In genomic region chr9:47700021-47700420, GRCm38 (mm10) we compare ENCODE assay signal across 22 mouse cellular contexts.
DNase-seq lines count a peak whose midpoint lies in the region; ATAC-seq lines count a peak whose summit lies in the region.
"Had no signal": no experiment of that assay in that cellular context is flagged by ENCODE, and none has a peak within 500 bp of the region (broad histone marks: within the 10 kb centered on the region; RNA-seq: fewer than 3 reads in every experiment).

No protein-coding gene starts in this region.

- no peak overlapping the region for H3K4me3 ChIP-seq in forebrain, embryonic 12.5 days (replicated peaks)
- no peak overlapping the region for H3K4me3 ChIP-seq in forebrain, embryonic 16.5 days (replicated peaks; ENCODE audit: low read length)

- H3K9me3 ChIP-seq in forebrain, embryonic 12.5 days, result no peaks in the 10 kb centered on the region
- H3K9me3 ChIP-seq in forebrain, embryonic 16.5 days (ENCODE audit: control insufficient read depth, low read length), result no peaks in the 10 kb centered on the region

- peak; percentile 63 for DNase-seq in retina, postnatal 1 day
- DNase-seq in retina, embryonic 14.5 days (ENCODE audit: low spot score), result no peak
- DNase-seq in Muller cell, postnatal 12 days (ENCODE audit: inconsistent ontology term), result peak; percentile 77
- DNase-seq in layer of hippocampus, adult 9-11 months, result no peak
- DNase-seq: adrenal gland, adult 2 months; adrenal gland, adult 8-10 months; adrenal gland, postnatal 10 days; adrenal gland, postnatal 14 days; adrenal gland, postnatal 25 days; adrenal gland, postnatal 36 days; B cell, adult 2 months; cerebellum, adult 11 months; cerebellum, adult 11-12 months; cerebellum, adult 18-20 months; cerebellum, adult 2 months had no signal

- H3K9ac ChIP-seq in forebrain, embryonic 12.5 days, result no peak overlapping the region
- no peak overlapping the region for H3K9ac ChIP-seq in forebrain, embryonic 16.5 days (replicated peaks; ENCODE audit: low read depth, low read length)

- 75% methylated on average over 5 of the region's 5 CpGs for WGBS in forebrain, embryonic 12.5 days
- 69% methylated on average over 5 of the region's 5 CpGs for WGBS in forebrain, embryonic 16.5 days

- H3K36me3 ChIP-seq in forebrain, embryonic 12.5 days (replicated peaks), result no peaks in the 10 kb centered on the region
- no peaks in the 10 kb centered on the region for H3K36me3 ChIP-seq in forebrain, embryonic 16.5 days (ENCODE audit: control insufficient read depth, insufficient read depth)
- H3K36me3 ChIP-seq: G1E had no signal

- H3K4me1 ChIP-seq in forebrain, embryonic 12.5 days, result peaks cover 11% of the 10 kb centered on the region; the same call in 1 of the 2 replicates
- peaks cover 3% of the 10 kb centered on the region; the same call in 1 of the 2 replicates for H3K4me1 ChIP-seq in forebrain, embryonic 16.5 days (replicated peaks; ENCODE audit: control insufficient read depth, insufficient read depth, low read length)

- ATAC-seq in forebrain, embryonic 12.5 days (ENCODE audit: low FRiP score), result peak; percentile 36; the same call in 1 of the 2 replicates
- ATAC-seq in forebrain, embryonic 16.5 days, result no peak
- ATAC-seq: activated CD4-positive, CD25-positive, alpha-beta regulatory T cell, adult 4 months; CD4-positive, CD25-positive, alpha-beta regulatory T cell, adult 4 months; Patski had no signal

- peaks cover 1% of the 10 kb centered on the region; the same call in 1 of the 2 replicates for H3K27me3 ChIP-seq in forebrain, embryonic 12.5 days
- no peaks in the 10 kb centered on the region for H3K27me3 ChIP-seq in forebrain, embryonic 16.5 days (replicated peaks; ENCODE audit: control insufficient read depth, insufficient read depth, low read length)
- H3K27me3 ChIP-seq: CH12.LX, Patski had no signal

- H3K4me2 ChIP-seq in forebrain, embryonic 12.5 days, result no peak overlapping the region
- no peak overlapping the region for H3K4me2 ChIP-seq in forebrain, embryonic 16.5 days (ENCODE audit: low read length)

- no peak overlapping the region for H3K27ac ChIP-seq in forebrain, embryonic 12.5 days
- no peak overlapping the region for H3K27ac ChIP-seq in forebrain, embryonic 16.5 days (ENCODE audit: low read length)

Comparison
In these comparisons a context has a peak if more than half of its experiments do, and no peak if none do; other contexts are left out.
1. DNase-seq: peak in retina, postnatal 1 day (single experiment) and Muller cell, postnatal 12 days (single experiment); none in retina, embryonic 14.5 days (single experiment) and layer of hippocampus, adult 9-11 months (single experiment).